Mouse (Mus musculus): ENCODE measurements around the gene E2f1.

The E2f1 gene

DNA sequence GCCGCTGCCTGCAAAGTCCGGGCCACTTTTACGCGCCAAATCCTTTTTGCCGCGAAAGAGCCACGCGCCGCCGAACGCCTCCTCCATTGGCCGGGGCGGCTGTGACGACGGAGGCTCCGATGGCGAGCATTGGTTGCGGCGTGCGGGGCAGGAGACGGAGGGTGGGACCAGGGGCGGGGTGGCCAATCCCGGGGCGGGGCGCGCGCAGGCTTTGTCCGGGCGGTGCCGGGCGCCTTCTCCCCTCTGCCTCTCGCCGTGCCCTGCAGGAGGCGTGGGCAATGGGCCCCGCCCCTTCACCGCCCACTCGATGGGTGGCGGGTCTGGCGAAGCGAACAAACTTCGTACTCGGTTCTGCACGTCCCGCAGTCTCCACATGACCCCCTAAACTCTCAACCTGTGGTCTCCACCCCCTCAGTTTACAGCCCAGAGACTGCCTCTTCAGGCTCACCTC lies at the start of gene E2f1:
Gene E2f1 (minus strand): TSS at position 57 of the 451 bp plus-strand sequence.
- DNase-seq (ENCODE audit: low read depth in 2 of 2, low spot score in 2 of 2) = peak; percentile 89 to 91

DNA sequence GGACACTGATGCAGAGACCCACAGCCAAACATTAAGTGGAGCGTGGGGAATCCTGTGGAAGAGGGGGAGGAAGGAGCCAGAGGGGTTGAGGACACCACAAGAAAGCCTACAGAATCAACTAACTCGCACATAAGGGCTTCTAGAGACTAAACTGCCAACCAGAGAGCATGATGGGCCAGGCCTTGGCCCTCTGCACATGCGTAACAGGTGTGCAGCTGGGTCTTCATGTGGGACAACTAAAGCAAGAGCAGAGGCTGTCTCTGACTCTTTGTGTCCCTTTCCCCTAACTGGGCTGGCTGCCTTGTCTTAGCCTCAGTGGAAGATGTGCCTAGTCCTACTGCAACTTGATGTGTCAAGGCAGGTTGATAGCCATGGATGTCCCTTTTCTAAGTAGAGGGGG lies 47.4 kb upstream of the E2f1 start:
- DNase-seq (ENCODE audit: low read depth in 2 of 2, low spot score in 2 of 2) = no peak

DNA sequence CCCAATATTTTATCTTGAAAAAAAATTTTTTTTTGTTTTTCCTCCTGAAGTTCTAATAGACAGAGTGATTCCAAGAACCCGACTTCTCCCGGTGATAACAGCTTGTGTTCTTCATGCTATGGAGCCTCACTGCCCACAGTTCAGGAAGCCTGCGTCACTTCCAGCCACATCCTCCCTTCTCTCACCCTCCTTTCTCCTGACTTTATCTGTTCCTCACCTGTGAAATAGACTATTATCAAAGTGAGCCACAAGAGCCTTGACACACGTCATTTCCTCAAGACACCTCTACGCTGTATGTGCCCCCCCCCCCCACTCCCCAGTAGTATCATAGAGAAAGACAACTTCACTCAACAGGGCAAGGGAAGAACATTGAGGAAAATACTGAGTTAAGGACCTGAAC lies 46.0 kb upstream of the E2f1 start:
- DNase-seq (ENCODE audit: low read depth in 2 of 2, low spot score in 2 of 2) = peak in 1 of 2 experiments; percentile 35

DNA sequence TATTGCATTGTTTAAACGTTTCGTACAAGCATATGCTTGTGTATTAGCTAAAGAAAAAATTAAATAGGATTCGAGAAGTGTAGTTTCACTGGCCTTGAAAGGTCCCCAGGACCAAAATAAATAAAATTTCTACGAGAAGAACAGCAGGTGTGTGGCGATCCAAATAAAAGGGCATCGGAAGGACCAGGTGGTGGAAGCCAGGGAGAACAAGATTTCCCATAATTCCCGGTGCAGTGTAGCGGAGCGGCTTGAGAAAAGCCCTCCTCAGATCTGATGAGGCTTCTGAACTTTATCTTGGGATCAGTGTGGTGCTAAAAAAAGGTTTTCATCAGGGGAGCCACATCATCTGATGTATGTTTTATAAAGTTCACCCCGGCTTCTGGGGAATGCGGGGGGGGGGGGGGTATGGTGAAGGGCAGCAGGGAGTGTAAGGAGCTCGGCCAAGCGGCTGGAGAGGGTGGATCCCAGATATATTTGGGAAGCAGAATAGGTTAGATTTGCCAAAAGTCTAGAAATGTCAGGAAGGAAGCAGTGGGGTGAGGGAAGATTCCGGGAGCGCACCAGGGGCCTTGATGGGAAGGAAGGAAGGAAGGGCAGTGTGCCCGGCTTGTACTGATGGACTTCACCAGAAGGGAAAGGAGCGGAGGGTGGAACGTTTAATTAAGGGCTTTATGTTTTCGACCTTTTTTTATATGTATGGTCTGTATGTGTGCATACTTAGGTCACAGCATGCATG lies 45.3 kb upstream of the E2f1 start:
- DNase-seq (ENCODE audit: low read depth in 2 of 2, low spot score in 2 of 2) = no peak

DNA sequence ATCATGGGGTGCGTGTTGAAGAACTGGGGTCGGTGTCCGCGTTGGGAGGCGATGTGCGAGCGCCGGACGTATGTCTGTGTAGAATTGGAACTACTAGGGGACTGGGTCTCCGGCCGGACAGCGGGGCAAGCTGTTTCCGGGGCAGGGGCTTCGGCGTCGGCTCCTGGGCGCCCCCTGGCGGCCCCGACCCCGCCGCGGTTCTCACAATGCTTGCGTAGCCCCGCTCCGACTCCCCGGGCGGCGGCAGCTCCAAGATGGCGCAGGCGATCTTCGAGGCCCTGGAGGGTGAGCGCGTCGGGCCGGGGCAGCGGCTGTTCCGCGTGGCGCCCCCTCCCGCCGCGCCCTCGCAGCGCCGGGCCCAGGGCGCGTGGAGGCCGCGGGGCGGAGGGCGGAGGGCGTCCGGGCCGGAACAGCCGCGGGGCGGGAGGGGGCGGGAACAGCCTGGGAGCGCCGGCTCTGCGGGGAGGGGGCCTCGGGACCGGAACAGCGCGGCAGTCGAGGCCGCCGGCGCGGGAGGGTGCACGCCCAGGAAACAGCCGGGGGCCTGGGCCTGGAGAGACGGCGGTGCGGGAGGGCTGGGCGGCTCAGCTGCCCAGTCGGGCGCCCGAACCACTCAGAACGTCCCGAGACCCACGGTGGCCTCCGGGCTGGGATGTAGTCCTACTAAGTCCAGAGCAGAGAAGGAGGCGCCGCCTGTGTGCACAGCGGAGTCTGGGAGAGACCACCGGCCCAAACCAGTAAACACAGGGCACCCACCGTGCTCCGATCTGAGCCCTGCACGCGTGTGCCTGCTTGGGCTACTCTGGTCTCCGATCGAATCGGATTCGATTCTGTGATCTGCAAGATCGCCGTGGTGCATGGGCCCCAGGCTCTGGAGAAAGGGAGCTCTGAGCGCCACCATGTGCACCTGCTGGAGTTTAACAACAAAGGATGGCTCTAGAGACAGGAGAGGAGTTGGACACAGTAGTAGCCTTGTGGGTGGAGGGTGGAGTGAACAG lies 43.7 kb upstream of the E2f1 start, which contains the start of the genes Zfp341 and 4930519P11Rik:
Gene Zfp341 (plus strand): TSS at position 180 of the 998 bp plus-strand sequence.
Gene 4930519P11Rik (minus strand): TSS at position 320 of the 998 bp plus-strand sequence.
- DNase-seq (ENCODE audit: low read depth in 2 of 2, low spot score in 2 of 2) = peak; percentile 84 to 85

DNA sequence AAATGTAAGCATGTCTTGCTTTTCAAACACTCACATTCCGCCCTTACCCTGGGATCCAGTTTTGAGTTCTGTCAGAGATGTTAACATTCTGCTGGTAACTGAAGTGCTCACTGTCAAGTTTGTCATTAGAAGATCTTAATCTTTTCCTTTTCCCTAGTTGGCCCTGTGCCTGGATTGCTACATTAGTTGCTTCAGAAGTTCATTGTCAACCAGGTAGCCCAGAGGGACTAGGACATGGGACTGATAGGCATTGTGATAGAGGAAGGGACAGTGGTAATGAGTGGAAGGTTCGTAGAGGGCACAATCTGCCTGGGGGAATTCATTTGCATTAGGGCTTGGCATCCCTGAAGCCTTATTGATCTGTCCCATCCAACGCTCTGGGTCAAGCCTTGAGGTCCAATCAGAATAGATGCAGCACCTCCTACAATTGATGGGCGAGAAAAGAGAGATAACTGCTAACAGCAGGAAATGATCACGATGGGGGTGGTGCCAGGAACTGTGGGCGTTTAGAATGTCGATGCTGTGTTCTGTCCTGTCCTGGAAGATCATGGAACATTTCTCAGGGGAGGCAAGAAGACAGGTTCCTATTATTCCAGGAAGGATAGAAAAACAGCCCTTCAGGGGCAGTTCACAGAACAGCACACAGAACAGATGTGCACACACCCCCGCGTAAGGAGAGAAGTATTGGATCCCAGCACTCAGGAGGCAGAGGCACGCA lies 39.5 kb upstream of the E2f1 start:
- no peak for DNase-seq (ENCODE audit: low read depth in 2 of 2, low spot score in 2 of 2)

DNA sequence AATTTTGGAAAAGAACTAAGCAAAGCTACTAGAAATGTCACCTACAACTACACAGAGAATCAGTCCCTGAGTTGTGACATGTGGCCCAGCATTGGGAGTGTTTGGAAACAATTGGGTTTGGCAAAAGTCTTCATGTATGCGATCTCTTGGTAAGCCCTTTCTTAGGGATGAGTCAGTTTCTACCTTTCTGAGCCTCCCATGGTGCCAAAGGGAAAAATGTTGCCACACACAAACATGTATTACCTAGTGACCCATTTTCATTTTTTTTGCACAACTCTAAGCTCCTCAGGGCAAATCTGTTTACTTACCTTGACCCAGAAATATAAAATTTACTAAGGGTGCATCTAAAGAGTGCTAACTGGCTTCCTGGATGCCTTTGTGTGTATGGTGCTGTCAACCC lies 37.3 kb upstream of the E2f1 start:
- no peak for DNase-seq (ENCODE audit: low read depth in 2 of 2, low spot score in 2 of 2)

DNA sequence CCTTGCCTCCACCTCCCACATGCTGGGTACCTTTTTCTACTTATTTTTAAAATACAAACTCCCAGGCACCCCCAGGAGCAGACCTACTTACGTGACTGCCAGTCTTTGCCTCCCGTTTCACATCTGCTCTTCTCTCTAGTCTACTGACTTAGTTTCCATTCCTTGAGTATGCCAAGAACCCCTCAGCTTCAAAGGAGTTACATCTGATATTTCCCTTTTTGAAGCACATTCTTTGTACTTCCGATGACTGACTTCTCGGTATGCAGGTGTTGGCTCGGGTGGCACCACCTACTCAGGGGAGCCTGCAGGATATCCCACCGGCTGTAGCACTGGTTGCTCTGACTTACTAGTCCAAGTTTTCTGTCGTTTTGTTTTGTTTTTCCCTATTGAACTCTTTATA lies 34.5 kb upstream of the E2f1 start:
- peak in 1 of 2 experiments; percentile 19 for DNase-seq (ENCODE audit: low read depth in 2 of 2, low spot score in 2 of 2)

DNA sequence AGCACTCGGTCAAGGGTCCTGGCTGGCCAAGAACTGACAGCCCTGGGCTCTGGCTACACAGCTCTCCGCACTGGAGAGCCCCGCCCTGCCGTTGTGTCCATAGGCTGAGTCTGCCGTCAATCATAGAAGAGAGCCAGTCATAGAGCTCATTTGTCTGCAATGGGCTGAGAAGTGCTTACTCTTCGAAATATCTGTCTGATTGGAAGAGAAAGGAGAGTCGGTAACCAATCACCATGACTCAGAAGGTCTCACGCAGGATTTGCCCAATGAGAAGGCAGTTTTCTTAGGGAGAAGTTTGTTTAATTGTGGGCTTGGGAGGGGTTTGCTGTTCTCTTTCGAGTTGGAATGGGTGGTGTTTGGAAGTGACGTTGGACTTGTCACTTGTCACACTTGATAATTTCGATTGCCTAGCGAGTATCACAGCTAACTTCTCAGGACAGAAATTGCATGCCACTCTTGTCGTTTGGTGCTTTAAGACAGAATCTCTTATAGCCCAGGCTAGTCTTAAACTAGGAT lies 34.0 kb upstream of the E2f1 start, which contains the start of gene Pxmp4:
Gene Pxmp4 (minus strand): TSS at position 71 of the 516 bp plus-strand sequence.
- DNase-seq (ENCODE audit: low read depth in 2 of 2, low spot score in 2 of 2) = peak; percentile 94 to 98

DNA sequence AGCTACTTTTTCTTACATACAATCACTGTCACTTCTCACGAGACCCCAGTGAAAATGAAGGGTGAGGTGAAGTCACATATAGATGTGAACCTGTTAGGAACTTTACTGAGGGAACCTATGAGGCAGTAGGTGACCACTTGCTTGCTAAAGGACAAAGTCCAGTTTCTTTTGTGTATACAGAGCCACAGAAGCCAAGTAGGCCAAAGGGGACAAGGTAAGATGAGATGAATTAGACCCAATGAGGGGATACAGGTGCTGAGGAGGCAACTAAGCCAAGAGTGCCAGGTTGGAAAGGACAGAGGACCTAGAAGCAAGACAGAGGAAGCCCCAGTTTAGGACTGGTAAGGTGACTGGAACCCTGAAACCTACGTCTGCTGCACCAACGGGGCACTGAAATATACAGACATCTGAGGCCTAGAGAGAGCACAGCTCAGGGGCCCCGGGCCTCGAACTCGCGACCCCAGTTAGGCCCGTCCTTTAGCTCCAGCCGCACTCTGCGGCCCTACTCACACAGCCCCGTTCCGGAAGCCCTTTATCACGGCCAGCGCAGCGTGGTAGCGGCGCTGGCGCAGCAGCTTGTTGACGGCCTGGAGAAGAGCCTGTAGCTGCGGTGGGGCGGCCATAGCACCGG lies 33.4 kb upstream of the E2f1 start:
- DNase-seq (ENCODE audit: low read depth in 2 of 2, low spot score in 2 of 2) = no peak

DNA sequence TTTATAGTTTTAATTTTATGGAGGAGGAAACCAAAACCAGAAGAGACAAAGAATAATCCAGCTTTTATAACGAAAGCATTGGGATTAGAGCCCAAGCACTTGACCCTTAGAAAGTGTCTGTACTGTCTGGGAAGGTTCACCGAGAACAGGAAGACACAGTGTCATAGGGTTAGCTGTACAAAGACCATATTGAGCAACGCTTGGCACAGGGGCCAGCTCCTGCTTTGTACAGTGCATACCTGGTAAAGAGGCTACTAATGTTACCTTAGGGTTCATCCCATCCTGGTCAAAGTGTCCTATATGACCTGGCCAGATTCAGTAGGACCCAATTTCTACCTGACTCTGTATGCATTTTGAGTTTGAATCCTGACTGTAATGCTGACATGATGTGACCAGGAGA lies 31.6 kb upstream of the E2f1 start:
- no peak for DNase-seq (ENCODE audit: low read depth in 2 of 2, low spot score in 2 of 2)

DNA sequence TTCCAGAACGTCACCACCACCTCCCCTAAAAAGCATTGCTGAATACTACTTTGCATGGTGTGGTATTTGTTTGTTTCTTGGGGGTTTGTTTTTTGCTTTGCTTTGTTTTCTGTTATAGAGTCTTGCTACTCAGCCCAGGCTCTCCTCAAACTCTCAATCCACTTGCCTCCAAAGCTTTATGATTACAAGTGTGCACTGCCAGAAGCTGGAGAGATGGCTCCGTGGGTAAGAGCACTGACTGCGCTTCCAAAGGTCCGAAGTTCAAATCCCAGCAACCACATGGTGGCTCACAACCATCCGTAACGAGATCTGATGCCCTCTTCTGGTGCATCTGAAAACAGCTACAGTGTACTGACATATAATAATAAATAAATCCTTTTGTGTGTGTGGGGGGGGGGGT lies 30.9 kb upstream of the E2f1 start:
- no peak for DNase-seq (ENCODE audit: low read depth in 2 of 2, low spot score in 2 of 2)

DNA sequence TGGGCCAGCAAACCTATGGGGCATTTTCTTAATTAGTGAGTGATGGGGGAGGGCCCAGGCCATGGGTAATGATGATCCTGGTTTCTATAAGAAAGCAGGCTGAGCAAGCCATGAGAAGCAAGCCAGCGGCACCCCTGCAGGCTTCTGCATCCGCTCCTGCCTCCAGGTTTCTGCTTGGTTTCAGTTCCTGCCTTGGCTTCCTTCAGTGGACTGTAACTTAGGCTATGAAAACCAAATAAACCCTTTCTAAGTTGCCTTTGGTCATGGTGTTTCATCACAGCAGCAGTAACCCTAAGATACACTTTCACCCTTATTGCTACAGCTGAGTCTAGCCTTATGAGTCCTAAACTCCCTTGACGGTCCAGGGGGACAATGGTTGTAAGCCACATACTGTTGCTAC lies 27.7 kb upstream of the E2f1 start:
- DNase-seq (ENCODE audit: low read depth in 2 of 2, low spot score in 2 of 2) = no peak

DNA sequence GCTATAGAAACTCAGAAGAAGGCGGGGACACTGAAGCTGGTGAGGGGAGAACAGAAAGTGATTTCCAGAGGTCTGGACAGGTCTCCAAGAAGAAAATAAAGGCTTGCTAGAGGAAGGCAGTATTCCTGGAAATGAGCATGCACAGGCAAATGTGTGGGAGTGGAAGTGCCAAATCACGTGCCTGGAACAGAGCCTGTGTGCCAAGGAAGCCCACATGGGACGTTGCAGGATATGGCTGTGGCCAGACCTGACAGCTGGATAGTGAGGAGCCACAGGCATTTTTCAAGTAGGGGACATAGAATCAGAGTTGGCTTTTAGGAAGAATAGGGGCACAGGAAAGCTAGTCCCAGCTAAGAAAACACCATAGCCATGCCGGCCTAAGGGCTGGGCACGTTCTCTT lies 26.1 kb upstream of the E2f1 start:
- no peak for DNase-seq (ENCODE audit: low read depth in 2 of 2, low spot score in 2 of 2)

DNA sequence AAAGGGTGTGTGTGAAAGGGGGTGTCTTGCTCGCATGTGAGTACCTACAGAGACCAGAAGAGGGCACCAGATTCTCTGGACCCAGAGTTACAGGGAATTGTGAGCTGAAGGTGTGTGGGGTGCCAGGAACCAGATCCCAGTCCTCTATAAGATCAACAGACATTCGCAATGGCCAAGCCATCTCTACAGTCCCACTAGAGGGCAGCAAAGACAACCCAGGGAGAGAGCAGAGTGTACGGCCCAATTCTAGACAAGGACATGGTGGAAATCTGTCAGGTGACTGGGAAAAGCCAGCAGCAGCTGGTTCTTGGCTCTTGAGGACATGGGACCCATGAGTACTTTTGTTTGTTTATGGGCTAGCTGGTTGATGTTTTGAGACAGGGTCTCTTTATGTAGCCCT lies 23.3 kb upstream of the E2f1 start:
- DNase-seq (ENCODE audit: low read depth in 2 of 2, low spot score in 2 of 2) = peak; percentile 26 to 40

DNA sequence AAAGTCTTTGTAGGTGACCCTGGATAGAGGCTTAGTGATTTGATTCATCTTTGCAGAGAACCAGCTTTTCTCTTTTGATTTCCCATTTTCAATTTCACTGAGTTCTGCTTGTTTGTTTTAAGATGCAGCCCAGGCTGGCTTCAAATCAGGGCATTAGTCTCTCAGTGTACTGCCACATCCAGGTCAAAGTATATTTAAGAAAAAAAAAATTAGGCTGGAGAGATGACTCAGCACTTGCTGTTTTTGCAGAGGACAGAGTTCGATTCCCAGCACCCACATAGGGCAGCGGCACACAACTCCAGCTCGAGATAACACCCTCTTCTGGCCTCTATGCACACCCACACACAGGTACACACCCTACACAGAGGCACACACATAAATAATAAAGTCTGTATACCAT lies 21.5 kb upstream of the E2f1 start:
- DNase-seq (ENCODE audit: low read depth in 2 of 2, low spot score in 2 of 2) = no peak

DNA sequence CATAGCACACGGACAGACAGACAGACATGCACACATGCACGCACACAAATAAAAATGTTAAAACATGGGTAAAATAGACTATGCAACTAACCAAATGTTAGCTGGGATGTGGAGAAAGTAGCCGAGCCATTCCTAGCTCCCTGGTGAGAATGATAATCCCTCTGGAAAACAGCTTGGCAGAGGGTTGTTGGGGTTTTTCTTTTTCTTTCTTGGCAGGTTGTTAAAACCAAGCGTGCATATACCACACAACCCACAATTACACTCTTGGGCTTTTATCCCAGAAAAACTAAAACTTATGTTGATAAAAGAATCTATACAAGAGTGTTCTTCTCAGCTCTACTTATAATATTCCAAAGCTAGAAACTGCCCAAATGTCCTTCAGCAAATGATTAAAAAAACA lies 19.4 kb upstream of the E2f1 start:
- no peak for DNase-seq (ENCODE audit: low read depth in 2 of 2, low spot score in 2 of 2)

DNA sequence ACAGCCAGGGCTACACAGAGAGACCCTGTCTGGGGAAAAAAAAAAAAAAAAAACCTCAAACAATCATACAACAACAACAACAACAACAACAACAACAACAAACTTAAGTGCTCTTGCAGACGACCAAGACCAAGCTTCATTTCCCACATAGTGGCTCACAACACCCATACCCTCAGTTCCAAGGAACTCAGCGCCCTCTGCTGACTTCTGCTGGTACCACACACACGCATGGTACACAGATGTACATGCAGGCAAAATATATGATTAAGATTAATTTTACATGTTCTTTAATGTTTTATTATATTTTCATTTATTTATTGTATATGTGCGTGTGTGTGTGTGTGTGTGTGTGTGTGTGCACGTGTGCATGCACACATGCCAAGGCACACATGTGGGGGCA lies 16.7 kb upstream of the E2f1 start:
- peak in 1 of 2 experiments; percentile 28 for DNase-seq (ENCODE audit: low read depth in 2 of 2, low spot score in 2 of 2)

DNA sequence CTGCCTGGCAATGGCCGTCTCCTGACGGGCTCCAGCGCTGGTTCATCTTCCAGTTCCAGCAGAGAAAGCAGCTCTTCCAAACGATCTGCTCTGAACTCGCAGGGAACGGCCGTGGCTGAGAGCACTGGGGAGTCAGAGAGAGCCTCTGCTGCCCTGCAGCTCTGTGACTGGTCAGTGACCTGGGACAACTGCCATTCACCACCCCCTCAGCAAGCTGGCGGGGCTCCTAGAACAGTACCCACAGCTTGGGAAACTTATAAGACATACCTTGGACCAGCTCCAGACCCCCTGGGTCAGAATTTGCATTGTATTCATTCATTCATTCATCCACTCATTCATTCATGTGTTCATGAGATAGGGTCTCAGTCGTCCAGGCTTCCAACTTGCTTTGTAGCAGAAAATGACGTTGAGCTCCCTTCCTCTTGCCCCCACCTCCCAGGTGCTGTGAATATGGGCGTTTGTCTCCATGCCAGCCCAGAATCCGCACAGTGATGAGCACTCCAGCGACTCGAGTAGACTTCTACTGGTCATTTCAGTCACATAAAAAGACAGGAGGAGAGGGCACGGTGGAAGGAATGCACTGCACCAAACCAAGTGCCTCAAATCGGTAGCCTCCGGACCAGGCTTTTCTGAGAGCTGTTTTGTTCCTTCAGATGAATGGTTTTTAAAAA lies 15.4 kb upstream of the E2f1 start:
- no peak for DNase-seq (ENCODE audit: low read depth in 2 of 2, low spot score in 2 of 2)

Data from CD8-positive naive resting alpha-beta T cell, adult 2 months (primary cell).